Mouse (Mus musculus): ENCODE data around the gene Rps10. TPM values are rescaled to one million over a fixed set of nuclear protein-coding genes. Genes with fewer than 3 reads are reported as not detected.

Gene Rps10
- polyA plus RNA-seq, 1 experiment from 2014 or later: 906 TPM

GRCm38 (mm10) chr17:27623360-27624326 is 12.8 kb downstream of the Rps10 start, which contains the start of gene Nudt3:
Gene Nudt3, minus strand, starts transcription at chr17:27623495.
- Histone ChIP-seq H3K4me1 (peaks cover 34% of the 10 kb centered on the region), H3K27me3 (no peaks in the 10 kb centered on the region), H3K27ac (peak within 1 kb of the TSS; percentile 95), H3K9ac (peak within 1 kb of the TSS; percentile 98), H3K4me2 (replicated peaks) (peak within 1 kb of the TSS; percentile 77), H3K9me3 (no peaks in the 10 kb centered on the region), H3K4me3 (peak within 1 kb of the TSS; percentile 90), H3K36me3 (peaks cover 10% of the 10 kb centered on the region; the same call in 1 of the 2 replicates)
- peak; percentile 92 for ATAC-seq (ENCODE audit: low FRiP score, low read depth)
- WGBS: 6% methylated on average over 89 of the region's 91 CpGs

GRCm38 (mm10) chr17:27622611-27623359 is 13.7 kb downstream of the Rps10 start:
- peak; percentile 45 for ATAC-seq (ENCODE audit: low FRiP score, low read depth)
- Histone ChIP-seq H3K4me1 (peaks cover 34% of the 10 kb centered on the region), H3K9me3 (peaks cover 5% of the 10 kb centered on the region; the same call in 1 of the 2 replicates), H3K4me3 (peak overlapping the region; percentile 90), H3K27me3 (no peaks in the 10 kb centered on the region), H3K9ac (peak overlapping the region; percentile 98), H3K4me2 (replicated peaks) (peak overlapping the region; percentile 77), H3K36me3 (peaks cover 17% of the 10 kb centered on the region), H3K27ac (peak overlapping the region; percentile 95)
- WGBS: under 1% methylated on average over 79 of the region's 80 CpGs

GRCm38 (mm10) chr17:27621705-27622531 is 14.6 kb downstream of the Rps10 start:
- WGBS: 2% methylated on average over 23 of the region's 23 CpGs
- no peaks in the 10 kb centered on the region for H3K27me3 ChIP-seq
- peak overlapping the region; percentile 95 for H3K27ac ChIP-seq
- H3K4me2 ChIP-seq (replicated peaks): peak overlapping the region; percentile 77
- peaks cover 11% of the 10 kb centered on the region; the same call in 1 of the 2 replicates for H3K9me3 ChIP-seq
- no peak for ATAC-seq (ENCODE audit: low FRiP score, low read depth)
- H3K4me1 ChIP-seq: peaks cover 32% of the 10 kb centered on the region
- peaks cover 26% of the 10 kb centered on the region for H3K36me3 ChIP-seq
- H3K4me3 ChIP-seq: peak overlapping the region; percentile 90
- peak overlapping the region; percentile 98 for H3K9ac ChIP-seq

GRCm38 (mm10) chr17:27621161-27621560 is 15.3 kb downstream of the Rps10 start:
- Histone ChIP-seq H3K4me1 (peaks cover 27% of the 10 kb centered on the region), H3K27ac (no peak overlapping the region)

GRCm38 (mm10) chr17:27615388-27615787 is 21.1 kb downstream of the Rps10 start:
- no peak for ATAC-seq (ENCODE audit: low FRiP score, low read depth)
- Histone ChIP-seq H3K9me3 (peaks cover 11% of the 10 kb centered on the region; the same call in 1 of the 2 replicates), H3K36me3 (peaks cover 41% of the 10 kb centered on the region), H3K4me3 (no peak overlapping the region), H3K27me3 (no peaks in the 10 kb centered on the region), H3K4me1 (peaks cover 30% of the 10 kb centered on the region), H3K4me2 (replicated peaks) (no peak overlapping the region), H3K9ac (no peak overlapping the region), H3K27ac (no peak overlapping the region)
- WGBS: 70% methylated on average over 7 of the region's 7 CpGs

More at GRCm38 (mm10) chr17:27621161-27621560, 15.3 kb downstream of the Rps10 start:
- Histone ChIP-seq H3K36me3 (peaks cover 32% of the 10 kb centered on the region), H3K9me3 (peaks cover 11% of the 10 kb centered on the region; the same call in 1 of the 2 replicates), H3K4me3 (peak overlapping the region; percentile 90), H3K27me3 (no peaks in the 10 kb centered on the region), H3K4me2 (replicated peaks) (peak overlapping the region; percentile 77), H3K9ac (peak overlapping the region; percentile 98)
- ATAC-seq (ENCODE audit: low FRiP score, low read depth): no peak
- WGBS: 38% methylated on average over 8 of the region's 8 CpGs

- H3K27me3 ChIP-seq: no peaks in the 10 kb centered on the region
- no peak overlapping the region for H3K27ac ChIP-seq
- 77% methylated on average over 4 of the region's 4 CpGs for WGBS
- no peak overlapping the region for H3K4me2 ChIP-seq (replicated peaks)
- H3K36me3 ChIP-seq: peaks cover 37% of the 10 kb centered on the region
- peaks cover 8% of the 10 kb centered on the region; the same call in 1 of the 2 replicates for H3K9me3 ChIP-seq
- H3K4me1 ChIP-seq: peaks cover 36% of the 10 kb centered on the region
- no peak overlapping the region for H3K9ac ChIP-seq
- ATAC-seq (ENCODE audit: low FRiP score, low read depth): no peak
- H3K4me3 ChIP-seq: no peak overlapping the region
These were observed 23.5 kb downstream of the Rps10 start for GRCm38 (mm10) chr17:27613016-27613415.

GRCm38 (mm10) chr17:27611994-27612393 is 24.5 kb downstream of the Rps10 start:
- H3K4me3 ChIP-seq: no peak overlapping the region
- 77% methylated on average over 5 of the region's 5 CpGs for WGBS
- no peak overlapping the region for H3K4me2 ChIP-seq (replicated peaks)
- H3K27ac ChIP-seq: no peak overlapping the region
- peaks cover 34% of the 10 kb centered on the region for H3K36me3 ChIP-seq
- peak overlapping the region; percentile 48; the same call in 1 of the 2 replicates for H3K9ac ChIP-seq
- no peaks in the 10 kb centered on the region for H3K9me3 ChIP-seq
- no peak for ATAC-seq (ENCODE audit: low FRiP score, low read depth)
- no peaks in the 10 kb centered on the region for H3K27me3 ChIP-seq
- peaks cover 36% of the 10 kb centered on the region for H3K4me1 ChIP-seq

- H3K36me3 ChIP-seq: peaks cover 29% of the 10 kb centered on the region
- no peak overlapping the region for H3K27ac ChIP-seq
- no peak for ATAC-seq (ENCODE audit: low FRiP score, low read depth)
- H3K4me2 ChIP-seq (replicated peaks): no peak overlapping the region
- H3K27me3 ChIP-seq: no peaks in the 10 kb centered on the region
- H3K4me1 ChIP-seq: peaks cover 36% of the 10 kb centered on the region
- H3K9me3 ChIP-seq: no peaks in the 10 kb centered on the region
- no peak overlapping the region for H3K4me3 ChIP-seq
- 52% methylated on average over 3 of the region's 3 CpGs for WGBS
- H3K9ac ChIP-seq: peak overlapping the region; percentile 48; the same call in 1 of the 2 replicates
These were observed 25.0 kb downstream of the Rps10 start for GRCm38 (mm10) chr17:27611519-27611884.

- no peak for ATAC-seq (ENCODE audit: low FRiP score, low read depth)
- peak overlapping the region; percentile 48; the same call in 1 of the 2 replicates for H3K9ac ChIP-seq
- H3K27me3 ChIP-seq: no peaks in the 10 kb centered on the region
- H3K4me1 ChIP-seq: peaks cover 40% of the 10 kb centered on the region
- H3K9me3 ChIP-seq: no peaks in the 10 kb centered on the region
- H3K27ac ChIP-seq: no peak overlapping the region; the same call in 1 of the 2 replicates
- WGBS: 81% methylated on average over 10 of the region's 10 CpGs
- H3K4me2 ChIP-seq (replicated peaks): no peak overlapping the region
- H3K36me3 ChIP-seq: peaks cover 27% of the 10 kb centered on the region
- no peak overlapping the region for H3K4me3 ChIP-seq
These were observed 25.6 kb downstream of the Rps10 start for GRCm38 (mm10) chr17:27610679-27611518.

GRCm38 (mm10) chr17:27609576-27609975 is 26.9 kb downstream of the Rps10 start:
- no peaks in the 10 kb centered on the region for H3K9me3 ChIP-seq
- H3K36me3 ChIP-seq: peaks cover 27% of the 10 kb centered on the region
- no peak overlapping the region for H3K9ac ChIP-seq
- WGBS: 79% methylated on average over 7 of the region's 7 CpGs
- H3K4me3 ChIP-seq: no peak overlapping the region
- no peak overlapping the region for H3K4me2 ChIP-seq (replicated peaks)
- no peaks in the 10 kb centered on the region for H3K27me3 ChIP-seq
- H3K4me1 ChIP-seq: peaks cover 43% of the 10 kb centered on the region
- no peak overlapping the region for H3K27ac ChIP-seq
- ATAC-seq (ENCODE audit: low FRiP score, low read depth): no peak

All from limb, embryonic 13.5 days (tissue).